Mouse (Mus musculus): ENCODE measurements at regions not wholly inside any gene's neighbourhood (a gene's known extent, or its start where the extent isn't known, plus 50 kb on each side); places are given as distances from the start of the nearest gene placed in this dataset.

- in situ Hi-C loops (cut with MboI, MseI), result no loop called here
Observed at GRCm38 (mm10) chr3:115462623-115463022, 252.2 kb downstream of the S1pr1 start.

All from T-helper 1 cell (primary cell).